ENCODE assay signal across 26 mouse cellular contexts in genomic region chr3:96848470-96848869, GRCm38 (mm10). TPM values are rescaled to one million over a fixed set of nuclear protein-coding genes. Genes with fewer than 3 reads are reported as not detected.
DNase-seq lines count a peak whose midpoint lies in the region; ATAC-seq lines count a peak whose summit lies in the region.
"Had no signal": no experiment of that assay in that cellular context is flagged by ENCODE, and none has a peak within 500 bp of the region (broad histone marks: within the 10 kb centered on the region; RNA-seq: fewer than 3 reads in every experiment).

No protein-coding gene starts in this region.

- no peak overlapping the region for H3K4me3 ChIP-seq in liver, embryonic 13.5 days (replicated peaks)
- H3K4me3 ChIP-seq in liver, embryonic 12.5 days: no peak overlapping the region
- H3K4me3 ChIP-seq in neural tube, embryonic 15.5 days (replicated peaks): no peak overlapping the region
- H3K4me3 ChIP-seq: forebrain, embryonic 15.5 days; gastrocnemius, adult 2 months; hindbrain, embryonic 13.5 days; limb, embryonic 15.5 days; megakaryocyte, embryonic 14.5 days; neural tube, embryonic 12.5 days had no signal

- intact Hi-C loops in gastrocnemius, postnatal 36 days (cut with DNase I): no loop called here

- no peaks in the 10 kb centered on the region for H3K9me3 ChIP-seq in liver, embryonic 13.5 days (replicated peaks)
- no peaks in the 10 kb centered on the region for H3K9me3 ChIP-seq in liver, embryonic 12.5 days (replicated peaks)
- H3K9me3 ChIP-seq in neural tube, embryonic 15.5 days (replicated peaks): no peaks in the 10 kb centered on the region
- H3K9me3 ChIP-seq: forebrain, embryonic 15.5 days; hindbrain, embryonic 13.5 days; limb, embryonic 15.5 days; megakaryocyte, embryonic 14.5 days; neural tube, embryonic 12.5 days had no signal

- H3K36me3 ChIP-seq in liver, embryonic 13.5 days: no peaks in the 10 kb centered on the region
- no peaks in the 10 kb centered on the region for H3K36me3 ChIP-seq in liver, embryonic 12.5 days
- H3K36me3 ChIP-seq in neural tube, embryonic 15.5 days: no peaks in the 10 kb centered on the region
- H3K36me3 ChIP-seq: forebrain, embryonic 15.5 days; hindbrain, embryonic 13.5 days; limb, embryonic 15.5 days; neural tube, embryonic 12.5 days had no signal

- H3K27ac ChIP-seq in liver, embryonic 13.5 days: no peak overlapping the region
- H3K27ac ChIP-seq in liver, embryonic 12.5 days: no peak overlapping the region
- H3K27ac ChIP-seq in neural tube, embryonic 15.5 days (replicated peaks): no peak overlapping the region
- H3K27ac ChIP-seq: forebrain, embryonic 15.5 days; gastrocnemius, adult 2 months; hindbrain, embryonic 13.5 days; limb, embryonic 15.5 days; neural tube, embryonic 12.5 days; stomach, postnatal 0 days had no signal

- no peak for ATAC-seq in CD4-positive, CD25-positive, alpha-beta regulatory T cell, adult 4 months
- peak; percentile 48; the same call in 1 of the 2 replicates for ATAC-seq in liver, embryonic 13.5 days (ENCODE audit: low read depth)
- ATAC-seq in liver, embryonic 12.5 days: no peak; the same call in 1 of the 2 replicates
- no peak for ATAC-seq in neural tube, embryonic 15.5 days (ENCODE audit: low FRiP score)
- ATAC-seq: forebrain, embryonic 15.5 days had no signal

- 65% methylated on average over 7 of the region's 8 CpGs for WGBS in liver, embryonic 13.5 days (ENCODE audit: insufficient replicate concordance)
- WGBS in liver, embryonic 12.5 days (ENCODE audit: insufficient replicate concordance): 72% methylated on average over 7 of the region's 8 CpGs
- 89% methylated on average over 7 of the region's 8 CpGs for WGBS in neural tube, embryonic 15.5 days

- H3K9ac ChIP-seq in liver, embryonic 13.5 days: no peak overlapping the region
- no peak overlapping the region for H3K9ac ChIP-seq in liver, embryonic 12.5 days
- H3K9ac ChIP-seq in neural tube, embryonic 15.5 days (replicated peaks): no peak overlapping the region
- H3K9ac ChIP-seq: forebrain, embryonic 15.5 days; hindbrain, embryonic 13.5 days; limb, embryonic 15.5 days; neural tube, embryonic 12.5 days had no signal

- no peaks in the 10 kb centered on the region for H3K27me3 ChIP-seq in liver, embryonic 13.5 days
- no peaks in the 10 kb centered on the region for H3K27me3 ChIP-seq in liver, embryonic 12.5 days (replicated peaks)
- H3K27me3 ChIP-seq in neural tube, embryonic 15.5 days (replicated peaks): no peaks in the 10 kb centered on the region
- H3K27me3 ChIP-seq: forebrain, embryonic 15.5 days; hindbrain, embryonic 13.5 days; limb, embryonic 15.5 days; neural tube, embryonic 12.5 days had no signal

- H3K4me2 ChIP-seq in liver, embryonic 13.5 days: no peak overlapping the region
- H3K4me2 ChIP-seq in liver, embryonic 12.5 days: no peak overlapping the region
- no peak overlapping the region for H3K4me2 ChIP-seq in neural tube, embryonic 15.5 days
- H3K4me2 ChIP-seq: forebrain, embryonic 15.5 days; hindbrain, embryonic 13.5 days; limb, embryonic 15.5 days; neural tube, embryonic 12.5 days had no signal

- H3K4me1 ChIP-seq in liver, embryonic 13.5 days (replicated peaks): peaks cover 19% of the 10 kb centered on the region
- peaks cover 12% of the 10 kb centered on the region for H3K4me1 ChIP-seq in liver, embryonic 12.5 days
- no peaks in the 10 kb centered on the region for H3K4me1 ChIP-seq in neural tube, embryonic 15.5 days
- H3K4me1 ChIP-seq: forebrain, embryonic 15.5 days; hindbrain, embryonic 13.5 days; neural tube, embryonic 12.5 days had no signal

- peak; percentile 31 for DNase-seq in CD4-positive, CD25-positive, alpha-beta regulatory T cell, adult 2 months (ENCODE audit: low read depth, low spot score)
- DNase-seq in liver, embryonic 13.5 days: no peak
- DNase-seq in CD4-positive helper T cell, adult 2 months (ENCODE audit: low read depth, low spot score): peak; percentile 44
- peak; percentile 64 for DNase-seq in layer of hippocampus, adult 9-11 months
- DNase-seq in gastrocnemius, postnatal 36 days: no peak
- DNase-seq: adrenal gland, postnatal 10 days; cerebellum, adult 11-12 months; cerebellum, postnatal 36 days; gastrocnemius, adult 2 months; heart, postnatal 14 days; kidney, postnatal 14 days; lung, postnatal 10 days; right cerebral cortex, postnatal 14 days had no signal

RNA-seq across cellular contexts. Expression of gene Cd160, which starts 19.3 kb away (rescaled TPM):
- polyA plus RNA-seq in CD4-positive, CD25-positive, alpha-beta regulatory T cell, adult 4 months (2017; shearing (Covaris generic)): 10 to 100 TPM; 29.0 to 38.4 TPM
- 0.14 and 0.16 TPM in 2 replicates for polyA plus RNA-seq in liver, embryonic 13.5 days (2015; fragmentation: Nextera tagmentation; extraction: Ambion mirVana)
- polyA plus RNA-seq in liver, embryonic 12.5 days (2016; fragmentation: Nextera tagmentation; extraction: Ambion mirVana): 0.08 and 0.13 TPM in 2 replicates
- polyA plus RNA-seq in neural tube, embryonic 15.5 days (2015; fragmentation: Nextera tagmentation; extraction: Ambion mirVana): 0.19 and 6.5 TPM in 2 replicates
- not detected for total RNA-seq in gastrocnemius, postnatal 36 days (2021)
- total RNA-seq: gastrocnemius, adult 2 months; heart, adult 8-10 months; heart, postnatal 14 days; layer of hippocampus, postnatal 36 days; left cerebral cortex, postnatal 25 days; midbrain, postnatal 0 days had no signal

RNA-seq across cellular contexts. Expression of gene Pdzk1, which starts 19.4 kb away (rescaled TPM):
- polyA plus RNA-seq in CD4-positive, CD25-positive, alpha-beta regulatory T cell, adult 4 months (2017; shearing (Covaris generic)): under 1 TPM; 0.32 to 0.85 TPM
- 8.2 and 9.4 TPM in 2 replicates for polyA plus RNA-seq in liver, embryonic 13.5 days (2015; fragmentation: Nextera tagmentation; extraction: Ambion mirVana)
- polyA plus RNA-seq in liver, embryonic 12.5 days (2016; fragmentation: Nextera tagmentation; extraction: Ambion mirVana): 6.1 and 6.4 TPM in 2 replicates
- polyA plus RNA-seq in neural tube, embryonic 15.5 days (2015; fragmentation: Nextera tagmentation; extraction: Ambion mirVana): 0.12 and 0.34 TPM in 2 replicates
- total RNA-seq in gastrocnemius, postnatal 36 days (2021): not detected
- total RNA-seq: gastrocnemius, adult 2 months; heart, adult 8-10 months had no signal
- polyA plus RNA-seq: hindbrain, embryonic 13.5 days; neural tube, embryonic 12.5 days had no signal

RNA-seq across cellular contexts. Expression of gene Gja5, which starts 56.0 kb away (rescaled TPM):
- polyA plus RNA-seq in CD4-positive, CD25-positive, alpha-beta regulatory T cell, adult 4 months (2017; shearing (Covaris generic)): not detected
- 2.4 and 2.5 TPM in 2 replicates for polyA plus RNA-seq in liver, embryonic 13.5 days (2015; fragmentation: Nextera tagmentation; extraction: Ambion mirVana)
- polyA plus RNA-seq in liver, embryonic 12.5 days (2016; fragmentation: Nextera tagmentation; extraction: Ambion mirVana): 2.5 TPM in 2 replicates
- polyA plus RNA-seq in neural tube, embryonic 15.5 days (2015; fragmentation: Nextera tagmentation; extraction: Ambion mirVana): 3.0 and 4.4 TPM in 2 replicates
- total RNA-seq in gastrocnemius, postnatal 36 days (2021): 1 to 10 TPM; 1.7 to 2.2 TPM

RNA-seq across cellular contexts. Expression of gene Gpr89, which starts 56.7 kb away (rescaled TPM):
- polyA plus RNA-seq in CD4-positive, CD25-positive, alpha-beta regulatory T cell, adult 4 months (2017; shearing (Covaris generic)): 10 to 100 TPM; 30.1 to 39.6 TPM
- polyA plus RNA-seq in liver, embryonic 13.5 days (2015; fragmentation: Nextera tagmentation; extraction: Ambion mirVana): 31.0 and 31.7 TPM in 2 replicates
- 33.5 and 34.5 TPM in 2 replicates for polyA plus RNA-seq in liver, embryonic 12.5 days (2016; fragmentation: Nextera tagmentation; extraction: Ambion mirVana)
- polyA plus RNA-seq in neural tube, embryonic 15.5 days (2015; fragmentation: Nextera tagmentation; extraction: Ambion mirVana): 37.7 and 39.2 TPM in 2 replicates
- 10 to 100 TPM; 14.8 to 18.3 TPM for total RNA-seq in gastrocnemius, postnatal 36 days (2021)

Comparison
In these comparisons a context has a peak if more than half of its experiments do, and no peak if none do; other contexts are left out.
1. DNase-seq: peak in CD4-positive, CD25-positive, alpha-beta regulatory T cell, adult 2 months (single experiment), CD4-positive helper T cell, adult 2 months (single experiment) and layer of hippocampus, adult 9-11 months (single experiment); none in liver, embryonic 13.5 days (single experiment) and gastrocnemius, postnatal 36 days (0 of 2).